Mouse (Mus musculus): Measurements from ENCODE around the gene Tctn1.

Tctn1 gene

DNA sequence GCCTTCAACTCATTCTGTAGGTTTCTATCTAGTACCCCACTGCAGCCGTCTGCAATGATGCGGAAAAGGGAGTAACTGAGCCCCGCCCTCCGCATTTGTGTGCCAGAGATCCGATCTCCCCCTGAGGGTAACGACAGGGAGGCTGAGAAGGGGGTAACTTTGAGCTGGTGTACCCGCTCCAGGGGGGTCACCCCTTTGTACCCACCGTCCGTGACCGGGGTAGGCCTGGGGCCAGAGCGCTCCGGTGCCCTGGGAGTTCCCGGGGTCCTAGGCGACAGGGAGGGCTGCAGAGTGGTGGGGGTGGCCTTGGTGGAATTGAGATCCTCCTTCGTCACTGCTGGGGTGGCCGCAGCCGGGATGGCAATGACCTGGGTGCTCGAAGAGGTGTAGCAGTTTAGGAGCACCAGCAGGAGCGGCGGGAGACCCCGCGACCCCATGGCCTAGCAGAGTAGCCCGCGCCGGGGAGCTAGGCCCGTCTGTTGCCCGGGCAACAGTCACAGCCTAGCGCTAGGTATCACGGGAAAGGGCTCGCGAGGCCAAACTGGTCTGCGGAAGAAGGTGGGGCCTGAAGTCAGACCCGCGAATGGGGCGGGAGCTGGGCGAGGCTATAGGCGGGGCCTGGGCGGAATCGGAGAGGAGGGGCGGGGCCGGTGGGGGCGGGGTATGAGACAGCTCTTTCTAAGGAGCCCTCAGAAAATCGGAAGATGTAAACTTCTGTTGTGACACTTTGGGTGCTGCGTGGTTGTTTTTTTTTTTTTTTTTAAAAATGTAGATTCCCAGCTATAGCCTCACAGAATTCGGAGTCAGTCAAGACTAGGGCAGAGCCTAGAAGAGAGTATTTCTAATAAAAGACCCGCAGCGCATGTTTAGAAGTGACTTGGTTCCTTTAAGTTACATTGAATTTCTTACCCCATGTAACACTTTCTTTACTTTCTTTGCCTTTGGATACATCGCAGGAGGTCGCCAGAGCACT lies at the start of gene Tctn1:
Gene Tctn1, minus strand, starts transcription at position 528 of the 973 bp plus-strand sequence.
- peak; percentile 63 for DNase-seq (ENCODE audit: low spot score)

DNA sequence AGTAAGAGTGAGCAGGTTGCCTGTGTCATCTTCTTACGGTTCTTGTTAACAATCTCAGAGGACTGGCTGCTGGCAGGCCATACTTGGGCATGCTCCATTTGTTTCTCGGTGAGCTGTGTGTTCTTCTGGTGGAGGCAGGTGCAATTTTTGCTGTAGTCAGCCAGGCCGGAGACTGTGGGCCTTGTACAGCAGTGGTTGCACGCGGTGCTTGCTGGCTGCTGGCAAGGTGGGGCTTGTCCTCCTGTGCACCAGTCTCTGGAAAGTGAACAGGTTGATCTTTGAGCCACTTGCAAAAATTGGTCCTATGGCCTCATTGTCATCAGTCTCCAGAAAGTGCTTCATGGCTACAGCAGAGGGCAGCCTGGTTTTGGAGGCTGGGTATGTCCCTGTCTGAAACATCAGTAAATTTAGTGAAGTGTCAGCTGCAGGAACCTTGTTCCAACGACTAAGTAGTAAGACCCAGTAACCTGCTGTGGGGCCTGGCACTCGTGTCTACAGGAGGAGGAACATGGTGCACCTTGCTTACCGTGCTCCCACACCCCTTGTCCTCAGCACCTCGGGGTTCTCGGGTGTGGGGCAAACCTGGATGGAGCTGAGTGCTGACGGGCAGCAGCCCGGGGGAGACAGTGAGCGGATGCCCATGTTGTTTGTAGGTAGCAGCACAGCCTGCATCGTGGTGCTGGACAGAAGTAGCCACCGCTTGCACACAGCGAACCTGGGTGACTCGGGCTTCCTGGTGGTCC lies 48.9 kb upstream of the Tctn1 start:
- DNase-seq (ENCODE audit: low spot score), result no peak

DNA sequence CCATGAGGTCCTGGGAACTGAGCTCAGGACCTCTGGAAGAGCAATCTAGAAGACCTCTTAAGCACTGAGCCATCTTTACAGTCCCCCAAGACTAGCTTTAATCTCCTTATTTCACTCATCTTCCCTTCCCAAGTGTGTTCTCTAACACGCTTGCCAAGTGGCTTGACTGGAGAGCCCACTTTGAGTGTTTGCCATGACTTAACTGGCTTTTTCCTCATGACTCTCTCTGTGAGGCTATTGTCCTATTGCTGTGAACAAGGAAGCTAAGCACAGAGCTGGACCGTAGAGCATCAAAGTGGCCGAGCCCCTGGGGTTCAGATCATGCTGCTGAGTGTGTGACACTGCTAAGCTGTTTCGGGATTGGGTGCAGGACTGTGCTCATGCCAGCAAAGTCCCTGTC lies 48.1 kb upstream of the Tctn1 start:
- no peak for DNase-seq (ENCODE audit: low spot score)

GRCm38 (mm10) chr5:122311692-122312091 lies 47.4 kb upstream of the Tctn1 start:
- DNase-seq (ENCODE audit: low spot score), result no peak

- no peak for DNase-seq (ENCODE audit: low spot score)
Observed at GRCm38 (mm10) chr5:122310699-122311098, 46.4 kb upstream of the Tctn1 start.

DNA sequence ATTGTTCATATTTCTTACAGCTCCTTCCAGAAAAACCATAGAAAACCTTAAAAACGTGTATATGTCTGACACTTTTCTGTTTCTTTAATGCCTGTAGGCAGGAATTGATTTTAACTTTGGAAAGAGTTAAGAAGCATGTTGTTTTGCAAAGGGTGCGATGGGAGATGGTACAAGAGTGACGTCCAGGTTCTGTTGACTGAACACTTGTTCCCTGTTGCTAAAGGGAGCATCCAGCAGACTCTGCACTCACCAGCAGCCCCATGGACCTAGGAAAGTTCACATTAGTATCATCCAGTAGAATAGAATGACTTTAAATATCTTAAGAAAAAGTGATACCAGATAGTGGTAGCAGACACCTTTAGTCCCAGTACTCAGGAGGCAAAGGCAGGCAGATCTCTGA lies 42.3 kb upstream of the Tctn1 start:
- no peak for DNase-seq (ENCODE audit: low spot score)

- DNase-seq (ENCODE audit: low spot score), result no peak
Observed at GRCm38 (mm10) chr5:122305472-122305871, 41.2 kb upstream of the Tctn1 start.

GRCm38 (mm10) chr5:122304541-122304940 lies 40.3 kb upstream of the Tctn1 start:
- DNase-seq (ENCODE audit: low spot score), result no peak

- DNase-seq (ENCODE audit: low spot score), result no peak
Observed at GRCm38 (mm10) chr5:122303937-122304336, 39.7 kb upstream of the Tctn1 start.

DNA sequence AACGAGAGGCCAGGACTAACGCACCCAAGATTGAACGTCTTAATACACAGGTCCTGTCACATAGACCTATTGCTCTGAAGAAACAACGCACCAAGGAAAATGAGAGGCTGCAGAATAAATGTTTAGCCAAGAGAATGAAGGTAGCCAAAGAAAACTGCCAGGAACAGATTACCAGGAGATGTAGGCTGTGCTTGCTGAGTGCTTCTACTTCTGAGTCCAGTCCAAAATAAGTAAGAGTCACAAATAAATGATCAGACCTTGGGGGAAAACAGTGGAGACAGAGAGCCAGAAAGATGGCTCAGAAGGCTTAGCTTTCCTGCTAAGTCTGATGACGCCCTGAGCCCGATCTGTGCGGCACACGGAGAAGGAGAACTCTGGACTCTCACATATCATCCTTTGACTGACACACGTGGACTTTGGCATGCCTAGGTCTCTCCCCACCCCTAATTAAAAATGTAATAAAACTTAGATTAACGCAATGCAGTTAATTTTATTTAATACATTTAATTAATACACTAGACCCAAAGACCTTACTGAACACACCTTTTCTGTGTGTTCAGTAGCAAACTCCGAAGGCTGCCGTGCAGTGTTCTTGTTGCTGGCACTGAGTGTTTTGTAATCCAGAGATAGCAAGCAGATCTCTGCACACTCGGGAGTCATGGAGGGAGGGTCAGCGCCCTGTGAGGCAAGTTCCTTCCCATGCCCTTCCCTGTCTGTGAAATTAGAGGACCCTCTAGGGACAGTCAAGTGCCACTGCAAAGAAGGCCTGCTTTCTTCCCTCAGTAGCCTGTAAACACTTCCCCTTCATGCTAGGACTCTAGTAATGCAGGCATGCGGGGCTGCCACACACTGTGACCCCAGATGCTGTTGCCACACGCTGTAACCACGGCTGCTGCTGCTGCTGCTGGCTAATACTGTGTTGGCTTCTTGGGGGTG lies 38.8 kb upstream of the Tctn1 start:
- DNase-seq (ENCODE audit: low spot score), result no peak

DNA sequence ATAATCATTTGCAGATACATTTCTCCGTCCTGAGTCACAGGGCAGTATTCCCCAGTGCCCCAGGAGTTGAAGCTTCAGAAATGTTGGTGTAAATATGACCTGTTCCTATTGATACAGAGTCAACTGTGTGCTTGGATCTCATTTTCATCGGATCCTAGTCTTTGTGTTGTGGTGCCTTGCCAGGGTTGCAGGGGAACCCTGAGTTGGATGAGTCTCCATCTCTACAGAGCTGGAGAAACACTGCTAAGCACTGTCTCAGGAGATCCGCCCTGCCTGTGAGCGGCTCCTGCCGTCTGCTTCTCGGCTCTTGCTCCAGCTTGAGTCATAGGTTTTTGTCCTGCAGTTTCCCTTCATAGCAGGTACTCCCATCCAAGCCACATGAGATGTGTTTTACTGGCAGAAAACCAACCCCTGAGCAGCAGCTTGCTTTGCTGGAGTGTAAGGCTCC lies 35.8 kb upstream of the Tctn1 start:
- no peak for DNase-seq (ENCODE audit: low spot score)

GRCm38 (mm10) chr5:122295113-122295935 lies 31.1 kb upstream of the Tctn1 start:
- no peak for DNase-seq (ENCODE audit: low spot score)

- DNase-seq (ENCODE audit: low spot score), result no peak
Observed at GRCm38 (mm10) chr5:122294219-122294735, 30.0 kb upstream of the Tctn1 start.

GRCm38 (mm10) chr5:122293131-122293530 lies 28.9 kb upstream of the Tctn1 start:
- no peak for DNase-seq (ENCODE audit: low spot score)

DNA sequence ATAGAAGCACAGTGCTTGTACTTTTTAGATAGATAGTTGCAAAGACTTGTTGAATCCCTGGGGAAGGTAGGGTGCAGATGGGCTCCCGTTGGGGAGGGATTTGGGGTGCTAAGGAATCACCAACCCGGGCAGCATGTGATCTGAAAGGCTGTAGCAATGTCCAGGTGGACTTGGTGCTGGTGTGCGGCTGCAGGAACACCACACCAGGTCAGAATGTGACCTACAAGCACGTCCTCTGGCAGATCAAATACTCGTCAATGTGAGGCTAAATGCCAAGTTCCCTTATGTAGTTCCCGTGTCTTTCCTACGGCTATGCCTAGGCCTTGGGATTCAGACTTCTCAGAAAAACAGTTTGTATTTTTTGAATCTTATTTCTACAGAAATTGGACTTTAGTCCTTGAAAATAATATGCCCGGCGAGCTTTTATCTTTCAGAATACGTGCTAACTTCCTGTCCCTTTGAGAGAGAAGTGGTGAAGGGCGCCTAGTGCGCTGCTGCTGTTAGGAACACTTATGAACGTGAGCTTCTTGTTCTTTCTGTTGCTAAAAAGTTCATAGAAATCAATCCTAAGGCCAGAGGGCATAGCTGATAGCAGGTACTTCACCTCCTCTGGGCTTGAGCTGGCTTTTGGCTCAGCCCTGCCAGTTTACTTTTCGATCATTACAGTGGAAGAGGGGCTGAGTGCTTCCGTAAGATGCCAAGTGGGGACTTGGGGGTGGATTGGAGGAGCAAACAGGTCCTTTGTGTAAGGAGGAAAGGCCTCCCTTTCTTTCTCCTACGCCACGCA lies 27.5 kb upstream of the Tctn1 start:
- DNase-seq (ENCODE audit: low spot score), result no peak

DNA sequence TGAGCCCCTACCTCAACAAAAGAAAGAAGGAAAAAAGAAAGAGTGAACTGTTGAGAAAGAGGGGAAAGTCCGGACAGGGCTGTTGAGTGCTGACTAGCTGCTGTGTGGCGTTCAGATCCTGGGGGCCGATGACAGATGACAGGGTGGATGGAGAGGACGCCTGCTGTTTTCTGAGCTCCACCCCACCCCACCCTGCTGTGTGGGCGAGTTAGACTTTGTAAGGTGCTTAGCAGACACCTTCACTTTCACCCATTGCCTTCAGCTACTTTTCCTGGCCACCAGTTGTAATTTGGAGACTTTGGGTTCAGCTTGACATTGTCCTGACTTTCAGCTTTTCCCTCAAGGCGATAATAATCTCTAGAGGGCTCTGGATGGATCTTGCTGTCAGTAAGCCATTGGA lies 26.9 kb upstream of the Tctn1 start:
- no peak for DNase-seq (ENCODE audit: low spot score)

- no peak for DNase-seq (ENCODE audit: low spot score)
Observed at GRCm38 (mm10) chr5:122288147-122288811, 24.0 kb upstream of the Tctn1 start.

DNA sequence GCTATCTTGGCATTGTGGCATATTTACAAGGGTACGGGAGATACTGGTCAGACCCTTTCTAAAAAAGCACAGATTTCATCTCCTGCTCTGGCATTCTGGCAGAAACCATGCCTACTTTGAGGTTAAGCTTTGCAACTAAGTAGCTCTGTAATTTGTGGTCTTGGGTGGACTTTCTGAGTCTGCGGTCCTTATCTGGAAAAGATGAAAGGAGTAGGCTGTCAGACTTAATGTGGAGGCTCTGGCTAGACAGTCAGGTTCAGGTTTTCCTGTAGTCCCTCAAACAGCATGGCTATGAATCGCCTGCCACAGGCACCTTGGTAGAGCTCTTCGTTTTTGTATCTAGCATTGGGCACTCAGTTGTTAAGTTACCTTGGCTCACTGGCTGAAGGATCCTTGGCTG lies 22.8 kb upstream of the Tctn1 start:
- no peak for DNase-seq (ENCODE audit: low spot score)

- DNase-seq (ENCODE audit: low spot score), result no peak
Observed at GRCm38 (mm10) chr5:122286191-122286590, 21.9 kb upstream of the Tctn1 start.
